Mouse (Mus musculus) right cerebral cortex, adult 2 months (tissue): Measurements from ENCODE around the gene D230025D16Rik.
"Not testable (repeated sequence)": the region's sequence is repeated elsewhere in the genome, so short reads cannot be mapped to it uniquely, and the experiment has no call there.

ENCODE experiments used
- DNase-seq, 2 experiments: peaks; one replicate each; pipeline ENCODE4 v3.0.0; 2021 to 2022; ENCODE audit warnings: low spot score in 2 of 2

The D230025D16Rik gene

DNA sequence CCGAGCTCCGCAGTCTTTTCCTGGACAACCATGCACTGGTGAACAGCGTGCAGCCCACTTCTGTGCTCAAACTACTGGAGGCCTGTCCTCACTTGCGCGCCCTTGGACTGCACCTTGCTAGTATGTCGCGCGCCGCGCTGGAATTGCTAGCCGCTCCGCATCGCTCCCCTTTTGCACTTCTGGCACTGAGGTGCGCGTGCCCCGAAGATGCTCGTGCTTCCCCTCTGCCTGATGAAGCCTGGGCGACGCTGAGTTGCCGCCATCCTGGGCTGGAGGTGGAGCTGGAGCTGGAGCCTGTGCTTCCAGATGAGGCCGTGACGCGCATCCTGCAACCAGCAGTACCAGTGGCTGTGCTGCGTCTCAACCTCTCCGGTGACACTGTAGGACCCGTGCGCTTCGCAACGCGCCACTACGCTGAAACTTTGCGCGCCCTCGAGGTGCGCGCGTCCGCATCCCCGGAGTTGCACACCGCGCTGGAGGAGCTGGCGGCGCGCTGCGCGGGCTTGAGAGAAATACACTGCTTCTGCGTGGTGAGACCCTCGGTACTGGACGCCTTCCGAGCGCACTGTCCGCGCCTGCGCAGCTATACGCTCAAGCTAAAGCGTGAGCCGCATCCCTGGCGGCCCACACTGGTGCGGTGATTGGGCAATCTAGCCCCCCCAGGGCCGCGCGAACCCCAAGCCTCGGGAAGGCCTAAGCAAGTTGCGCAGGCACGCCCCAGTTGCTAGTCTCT, 43.6 kb downstream of the D230025D16Rik start:
- peak; percentile 86 to 90 for DNase-seq

DNA sequence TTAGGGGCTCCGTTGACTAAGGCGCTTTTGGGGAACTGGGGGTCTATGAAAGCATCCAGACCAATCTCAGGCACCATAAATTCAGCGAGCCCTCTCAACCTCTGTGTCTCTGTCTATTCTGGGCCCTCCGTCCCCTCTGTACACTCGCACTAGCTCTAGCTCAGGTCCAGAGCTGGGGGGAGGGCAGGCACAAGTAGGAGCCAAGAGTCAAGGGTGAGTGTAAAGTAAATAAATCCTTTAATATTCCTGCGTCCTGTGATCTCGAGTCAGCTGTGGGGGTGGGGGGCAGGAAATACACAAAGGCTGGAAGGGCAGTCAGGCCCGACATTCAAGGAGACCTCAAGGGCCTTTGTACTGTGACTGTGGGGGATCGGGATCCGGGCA, 44.1 kb downstream of the D230025D16Rik start:
- DNase-seq = no peak

DNA sequence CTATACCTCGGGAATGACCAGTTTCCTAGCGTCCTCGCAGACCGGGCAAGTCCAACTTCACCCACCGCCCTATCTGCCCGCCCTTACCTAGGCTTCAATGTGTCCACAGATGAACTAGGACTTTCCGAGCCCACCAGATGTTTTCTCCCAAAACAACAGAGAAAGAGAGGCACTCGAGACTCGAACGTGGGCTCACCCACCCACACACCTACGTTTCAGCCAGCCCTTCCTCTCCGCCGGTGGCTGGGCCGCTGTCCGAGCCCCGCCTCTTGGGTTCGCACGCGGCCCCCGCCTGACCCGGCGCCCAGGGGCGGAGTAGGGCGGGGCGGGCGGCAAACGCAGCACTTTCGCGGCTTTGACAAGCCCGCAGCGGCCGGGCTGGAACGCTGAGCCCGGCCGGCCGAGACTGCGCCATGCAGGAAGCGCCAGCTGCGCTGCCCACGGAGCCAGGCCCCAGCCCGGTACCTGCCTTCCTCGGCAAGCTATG, 44.6 kb downstream of the D230025D16Rik start, which contains the start of gene Hsf4:
Gene Hsf4, plus strand, starts transcription at position 341 of the 487 bp plus-strand sequence.
- DNase-seq = peak; percentile 55 to 59

DNA sequence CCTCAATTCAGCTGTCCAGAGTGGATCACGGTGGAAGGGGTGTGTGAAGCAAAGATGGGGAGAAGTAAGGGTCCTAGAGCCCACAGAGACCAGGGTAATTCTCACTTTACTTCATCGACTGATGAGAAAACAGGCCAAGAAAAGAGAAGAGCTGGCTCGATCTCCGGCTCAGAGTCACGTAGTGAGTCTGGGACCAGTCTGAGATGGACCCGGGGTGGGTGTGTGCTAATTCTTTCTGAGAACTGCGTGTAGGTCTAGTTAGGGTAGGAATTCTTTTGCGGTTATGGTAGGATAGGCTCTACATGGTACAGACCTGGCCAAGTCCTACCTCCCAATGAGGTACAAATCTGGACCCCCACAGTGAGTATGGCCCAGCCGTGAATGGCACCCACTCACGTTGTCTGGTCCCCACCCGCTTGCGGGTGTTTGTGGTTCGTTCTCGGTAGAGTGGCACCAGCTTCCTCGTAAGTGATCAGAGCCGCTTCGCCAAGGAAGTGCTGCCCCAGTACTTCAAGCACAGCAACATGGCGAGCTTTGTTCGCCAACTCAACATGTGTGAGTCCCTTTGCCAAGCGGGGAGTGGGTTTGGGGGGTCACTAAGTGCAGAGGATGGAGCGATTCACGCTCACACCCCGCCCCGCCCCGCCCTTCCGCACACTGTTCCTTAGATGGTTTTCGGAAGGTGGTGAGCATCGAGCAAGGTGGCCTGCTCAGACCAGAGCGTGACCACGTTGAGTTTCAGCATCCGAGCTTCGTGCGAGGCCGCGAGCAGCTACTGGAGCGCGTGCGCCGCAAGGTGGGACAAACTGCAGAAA, 45.4 kb downstream of the D230025D16Rik start:
- no peak for DNase-seq

DNA sequence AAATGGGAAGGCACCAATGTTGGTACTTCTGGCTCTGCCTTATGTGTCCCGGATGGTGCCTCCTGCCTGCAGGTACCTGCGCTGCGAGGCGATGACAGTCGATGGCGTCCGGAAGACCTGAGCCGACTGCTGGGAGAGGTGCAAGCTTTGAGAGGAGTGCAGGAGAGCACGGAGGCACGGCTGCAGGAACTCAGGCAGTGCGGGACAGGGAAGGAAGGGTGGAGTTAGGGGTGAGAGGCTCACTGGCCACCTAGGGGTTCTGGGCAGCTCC, 45.9 kb downstream of the D230025D16Rik start:
- DNase-seq = no peak

DNA sequence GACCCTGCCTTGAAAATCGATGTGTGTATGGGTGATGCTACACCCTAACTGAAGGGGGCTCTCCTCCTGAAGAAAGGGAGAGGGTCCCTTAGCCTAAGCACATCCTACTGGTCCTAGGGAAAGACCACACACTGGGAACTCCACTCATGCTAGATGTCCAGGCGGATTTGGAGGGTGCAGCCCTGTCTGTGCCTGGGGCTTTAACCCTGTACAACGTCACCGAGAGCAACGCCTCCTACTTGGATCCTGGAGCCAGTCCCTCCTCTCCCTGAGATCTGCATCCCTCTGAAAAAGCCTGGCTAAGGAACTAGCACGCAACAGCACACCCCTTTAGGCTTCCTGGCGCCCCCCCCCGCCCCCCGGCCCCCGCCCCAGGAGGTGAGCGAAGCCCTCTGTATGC, 50.4 kb downstream of the D230025D16Rik start:
- no peak for DNase-seq

DNA sequence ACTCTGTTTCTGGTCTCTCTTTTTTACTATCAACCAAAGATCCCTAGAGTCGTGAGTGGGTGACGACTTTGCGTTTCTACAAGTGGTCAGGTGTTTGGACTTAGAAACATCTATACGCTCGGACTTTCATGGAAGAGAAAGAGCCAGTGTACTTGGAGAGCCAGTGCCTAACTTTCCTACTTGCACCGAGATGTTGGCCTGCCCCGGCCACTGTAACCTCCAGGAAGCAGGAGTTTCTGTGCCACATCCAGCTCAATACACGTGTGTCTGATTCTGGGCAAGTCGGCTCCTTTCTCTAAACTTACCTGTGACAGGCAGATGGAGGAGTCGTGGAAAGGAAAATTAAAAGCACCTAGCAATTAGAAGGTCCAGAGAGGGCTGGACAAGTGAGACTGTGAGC, 50.9 kb downstream of the D230025D16Rik start, which contains the start of gene Nol3:
Gene Nol3, plus strand, starts transcription at position 301 of the 400 bp plus-strand sequence.
- DNase-seq = no peak

DNA sequence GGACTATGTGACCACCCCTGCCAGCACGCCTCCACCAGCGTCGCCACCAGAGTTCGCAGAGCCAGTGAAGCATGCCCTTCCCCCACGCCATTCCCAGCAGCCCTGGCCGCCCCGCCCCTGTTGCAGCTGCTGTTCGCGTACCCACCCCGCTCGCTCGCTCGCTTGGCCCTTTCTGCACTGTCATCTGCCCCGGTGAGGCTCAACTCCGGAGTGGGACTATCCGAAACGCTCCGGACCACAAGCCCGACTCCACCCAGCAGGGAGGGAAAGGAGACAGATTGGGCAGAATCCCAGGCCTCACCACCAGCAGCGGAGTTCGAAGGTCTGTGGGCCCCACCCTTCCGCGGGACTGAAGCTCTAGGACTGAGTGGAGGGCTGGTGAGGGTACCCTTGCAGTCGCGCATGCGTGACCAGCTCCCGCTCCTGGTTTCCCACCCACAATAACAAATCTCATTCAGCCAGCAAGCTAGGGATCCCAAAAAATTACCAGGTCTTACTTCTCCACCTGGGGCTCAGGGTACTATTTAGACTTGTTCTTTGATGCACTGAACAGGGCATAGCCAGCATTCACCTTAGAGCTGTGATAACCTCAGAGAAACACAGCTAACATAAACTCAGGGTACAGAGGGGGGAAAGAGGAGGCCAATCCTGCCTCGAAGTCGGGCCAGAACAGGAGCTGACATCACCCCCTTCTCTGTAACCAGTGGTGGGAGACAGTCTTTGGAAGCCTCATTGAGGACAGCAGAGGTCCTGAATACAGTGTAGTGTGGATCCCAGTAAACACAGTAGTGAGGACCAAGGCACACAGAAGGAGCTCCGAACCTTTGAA, 51.6 kb downstream of the D230025D16Rik start:
- peak; percentile 48 to 64 for DNase-seq

DNA sequence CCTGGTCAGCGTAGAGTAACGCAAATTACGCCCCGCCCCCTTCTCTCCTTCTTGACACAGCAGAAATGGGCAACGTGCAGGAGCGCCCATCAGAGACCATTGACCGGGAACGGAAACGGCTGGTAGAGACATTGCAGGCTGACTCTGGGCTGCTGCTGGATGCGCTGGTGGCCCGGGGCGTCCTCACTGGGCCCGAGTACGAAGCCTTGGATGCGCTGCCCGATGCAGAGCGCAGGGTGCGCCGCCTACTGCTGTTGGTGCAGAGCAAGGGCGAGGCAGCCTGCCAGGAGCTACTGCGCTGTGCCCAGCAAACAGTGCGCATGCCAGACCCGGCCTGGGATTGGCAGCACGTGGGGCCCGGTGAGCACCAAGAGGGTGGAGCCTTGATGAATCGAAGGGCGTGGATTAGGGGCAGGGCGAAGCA, 54.0 kb downstream of the D230025D16Rik start:
- peak; percentile 81 to 87 for DNase-seq

DNA sequence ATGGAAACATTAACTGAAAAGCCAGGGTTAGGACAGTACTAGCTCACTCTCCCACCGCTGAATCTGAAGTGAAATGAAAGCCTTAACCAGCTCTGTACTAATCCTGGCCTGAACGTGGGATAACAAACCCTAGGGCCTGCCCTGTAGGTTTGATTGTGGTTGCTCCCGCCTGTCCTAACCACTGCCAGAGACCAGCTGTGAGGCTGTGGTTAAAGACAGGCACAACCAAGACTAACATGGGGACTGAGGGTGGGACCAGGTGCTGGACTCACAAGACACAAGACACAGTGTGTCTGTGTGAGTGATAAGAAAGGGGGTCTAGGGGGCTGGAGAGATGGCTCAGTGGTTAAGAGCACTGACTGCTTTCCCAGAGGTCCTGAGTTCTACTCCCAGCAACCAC, 55.6 kb downstream of the D230025D16Rik start:
- no peak for DNase-seq

DNA sequence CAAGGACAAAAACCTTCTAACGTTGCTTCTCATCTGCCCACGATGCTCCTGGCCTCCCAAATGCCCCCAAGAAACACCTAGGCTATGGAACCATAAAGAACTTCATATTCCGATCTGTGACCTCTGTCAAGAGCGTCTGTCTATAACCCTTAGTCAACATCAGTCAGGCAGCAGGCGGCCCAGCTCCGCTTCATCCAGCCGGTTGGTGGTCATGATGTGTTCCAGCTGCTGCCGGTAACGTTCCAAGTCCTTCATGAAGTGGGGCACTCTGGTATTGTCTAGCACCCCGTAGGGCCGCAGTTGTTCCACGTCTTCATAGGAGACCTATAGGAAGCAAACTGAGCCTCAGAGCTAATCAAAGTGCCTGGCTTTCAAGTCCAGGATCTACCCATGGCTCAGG, 56.9 kb downstream of the D230025D16Rik start:
- no peak for DNase-seq

DNA sequence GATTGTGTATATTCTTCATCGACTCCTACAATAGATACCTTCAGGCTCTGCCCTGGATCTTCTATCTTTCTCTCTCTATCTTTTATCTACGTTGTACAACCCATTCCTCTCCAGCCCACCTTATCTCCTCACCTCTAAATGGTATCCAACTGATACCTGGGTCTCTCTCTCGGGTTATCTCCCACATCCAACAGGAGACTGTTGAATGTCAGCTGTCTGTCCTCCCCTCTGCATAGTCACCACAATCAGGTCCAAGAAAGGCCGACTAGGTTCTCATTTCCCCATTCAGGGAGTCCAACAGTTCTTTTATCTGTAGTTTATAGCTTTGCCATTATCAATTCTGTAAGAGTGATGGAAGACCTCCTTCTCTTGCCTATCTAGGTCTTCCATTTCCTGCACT, 57.3 kb downstream of the D230025D16Rik start:
- DNase-seq = no peak

DNA sequence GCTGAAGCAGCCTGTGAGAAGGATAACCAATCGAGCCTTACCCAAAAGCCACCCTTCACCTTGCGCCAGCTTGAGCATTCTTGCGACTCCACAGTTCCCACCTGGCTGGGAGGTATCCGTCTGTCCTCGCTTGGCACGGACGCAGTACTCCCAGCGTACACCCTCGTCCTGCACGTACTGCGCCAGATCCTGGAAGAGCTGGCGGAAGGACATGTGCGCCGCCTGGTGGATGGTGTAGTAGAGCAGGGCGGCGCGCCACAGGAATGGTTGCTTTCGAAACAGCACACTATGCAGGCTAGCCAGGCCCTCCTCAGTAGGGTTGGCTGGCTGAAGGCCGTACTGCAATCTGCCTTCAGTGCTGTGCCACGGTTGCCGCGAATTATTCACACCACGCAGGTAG, 58.1 kb downstream of the D230025D16Rik start:
- no peak for DNase-seq

DNA sequence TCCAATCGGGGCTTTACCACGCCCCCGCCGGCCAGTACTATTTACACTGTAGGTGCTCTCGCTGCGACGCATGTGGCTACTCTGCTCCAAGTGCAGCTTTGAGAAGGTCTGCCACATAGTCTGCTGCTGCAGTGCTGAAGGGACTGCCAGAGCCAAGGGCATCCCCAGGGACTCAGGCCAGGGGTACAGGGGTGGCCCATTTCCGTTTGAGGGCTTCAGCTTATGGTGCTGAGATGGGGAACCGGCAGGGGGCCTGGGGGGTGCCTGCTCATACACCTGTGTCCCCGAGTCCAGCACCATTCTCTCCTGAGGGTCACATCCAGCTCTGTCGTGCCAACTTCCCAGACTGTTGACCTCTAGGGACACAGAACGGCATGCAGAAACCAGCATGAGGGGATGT, 60.6 kb downstream of the D230025D16Rik start:
- no peak for DNase-seq

DNA sequence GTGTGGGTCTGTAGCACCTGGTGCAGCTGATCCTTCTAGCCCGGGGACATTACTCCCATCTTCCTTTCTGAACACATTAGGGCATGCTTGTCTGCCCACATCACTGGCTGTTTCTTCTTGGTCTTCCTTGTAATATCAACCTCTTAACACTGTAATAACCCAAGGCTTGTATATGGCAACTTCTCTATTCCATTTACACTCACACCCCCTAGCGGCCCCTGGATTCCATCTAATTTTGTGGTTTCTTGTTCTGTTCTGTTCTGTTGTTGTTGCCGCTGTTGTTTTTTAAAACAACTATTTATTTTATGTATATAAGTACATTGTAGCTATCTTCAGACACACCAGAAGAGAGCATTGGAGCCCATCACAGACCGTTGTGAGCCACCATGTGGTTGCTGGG, 62.0 kb downstream of the D230025D16Rik start:
- DNase-seq = no peak

DNA sequence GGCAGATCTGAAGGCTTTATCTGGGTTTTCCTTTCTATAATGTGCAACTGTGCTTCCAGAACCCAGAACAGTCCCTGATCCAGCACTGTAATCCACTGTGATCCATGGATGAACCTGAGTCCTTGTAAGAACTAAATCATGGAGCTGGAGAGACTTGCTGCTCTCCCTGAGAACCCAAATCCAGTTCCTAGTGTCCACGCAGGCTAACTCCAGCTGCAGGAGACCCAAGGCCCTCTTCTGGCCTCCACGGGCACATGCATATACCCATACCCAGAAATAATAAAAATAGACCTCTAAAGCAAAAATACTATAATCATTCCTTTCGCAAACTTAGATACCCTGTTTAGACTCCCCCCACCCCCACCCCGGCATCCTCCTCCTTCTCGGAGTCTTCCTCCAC, 63.3 kb downstream of the D230025D16Rik start:
- no peak for DNase-seq

DNA sequence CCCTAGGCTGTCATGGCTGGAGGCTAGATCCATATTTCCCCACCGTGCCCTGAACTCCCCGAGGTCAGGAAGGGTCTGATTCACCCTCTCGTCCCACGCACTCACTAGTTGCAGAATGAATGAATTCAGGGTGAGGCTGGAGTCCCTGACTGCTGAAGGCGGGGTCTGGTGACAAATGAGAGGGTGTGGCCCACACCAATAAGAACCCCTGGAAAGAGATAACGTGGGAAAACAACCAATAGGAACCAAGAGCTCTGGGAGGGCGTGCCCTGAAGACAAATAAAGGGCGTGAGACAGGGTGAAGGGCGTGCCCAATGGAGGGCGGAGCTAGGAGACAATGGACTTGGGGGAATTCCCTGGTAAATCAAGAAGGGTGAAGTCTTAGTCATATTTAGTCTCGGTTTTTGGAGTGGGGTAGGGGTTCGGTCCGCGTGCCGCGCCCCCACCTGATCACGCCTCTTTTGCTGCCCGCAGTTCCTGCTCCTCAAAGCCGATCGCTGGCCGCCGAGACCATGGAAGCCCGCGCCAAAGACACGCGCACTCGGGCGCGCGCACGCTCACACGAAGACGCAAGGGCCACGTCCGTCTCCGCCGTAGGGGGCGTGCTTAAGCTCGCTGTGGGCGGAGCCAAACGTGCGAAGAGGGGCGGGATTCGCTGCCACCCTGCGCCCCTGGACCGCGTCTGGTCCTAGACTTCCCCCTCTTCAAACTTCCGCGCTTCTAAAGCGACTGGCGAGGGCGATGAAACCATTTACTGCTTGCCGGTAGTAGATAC, 64.2 kb downstream of the D230025D16Rik start:
- DNase-seq = peak; percentile 95 to 96

DNA sequence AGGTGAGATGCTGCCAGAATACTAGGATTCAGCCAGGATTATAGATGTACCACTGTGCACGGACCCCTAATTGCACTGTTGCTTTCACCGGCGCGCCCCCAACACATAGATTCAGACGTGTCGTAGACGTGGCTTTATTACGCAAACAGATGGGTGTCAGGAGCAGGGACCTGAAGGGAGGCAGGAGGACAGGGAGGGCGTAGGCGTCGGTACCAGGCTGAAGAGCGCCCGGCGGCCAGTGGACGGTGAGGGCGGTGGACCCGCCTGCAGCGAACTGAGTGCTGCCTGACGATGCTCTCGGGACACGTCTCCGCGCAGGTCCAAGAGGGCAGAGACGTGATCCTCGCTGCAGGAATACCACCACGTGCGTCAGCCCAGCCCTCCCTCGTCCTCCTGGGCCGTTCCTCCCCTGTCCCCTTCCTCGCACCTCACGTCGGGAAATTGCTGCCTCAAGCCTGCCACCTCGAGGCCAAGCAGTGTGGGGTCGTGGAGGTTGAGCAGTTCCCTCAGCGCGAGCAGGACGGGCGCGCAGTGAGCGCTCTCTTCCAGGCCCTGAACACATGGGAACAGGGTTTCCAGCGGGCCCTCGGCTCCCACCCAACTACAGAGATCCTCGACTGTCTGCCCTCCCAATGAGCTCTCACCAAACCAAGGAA, 65.0 kb downstream of the D230025D16Rik start, which contains the start of gene 4931428F04Rik:
Gene 4931428F04Rik, minus strand, starts transcription at position 60 of the 656 bp plus-strand sequence.
- DNase-seq = peak in 1 of 2 experiments; percentile 56

DNA sequence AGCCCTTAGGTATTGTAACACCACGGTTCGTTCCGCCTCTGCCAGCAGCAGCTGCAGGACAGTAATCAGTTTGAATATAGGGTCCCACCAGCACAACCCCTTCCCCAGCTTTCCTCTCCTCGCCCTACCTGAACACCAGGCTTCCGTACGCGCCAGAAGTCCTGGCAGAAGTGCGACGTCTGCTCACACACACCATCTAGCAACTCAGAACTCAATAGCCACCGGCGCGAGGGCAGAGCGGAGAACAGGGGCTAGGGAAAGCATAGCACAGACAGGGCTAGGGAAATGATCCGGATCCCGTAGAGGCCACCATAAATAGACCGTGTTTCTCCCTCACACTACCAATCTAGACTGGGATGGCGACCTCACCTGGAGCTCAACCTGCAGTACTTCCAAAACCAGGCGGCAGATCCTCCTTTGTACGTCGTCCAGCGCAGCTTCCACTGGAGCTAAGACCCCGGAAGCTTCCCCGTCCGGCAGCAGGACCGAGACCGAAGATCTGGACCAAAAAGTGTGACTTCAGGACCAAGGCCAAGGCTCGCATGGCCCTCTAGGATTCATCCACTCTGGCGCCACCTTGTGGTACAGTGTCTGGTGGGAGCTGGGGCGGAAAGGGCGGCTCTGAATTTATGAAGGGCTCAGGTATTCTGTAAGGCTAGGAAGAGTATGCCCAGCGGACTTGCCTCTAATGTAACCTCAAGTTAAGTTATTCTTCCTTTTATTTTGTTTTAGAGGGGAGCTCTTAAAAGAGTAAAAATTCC, 65.8 kb downstream of the D230025D16Rik start:
- DNase-seq = peak; percentile 74 to 81

DNA sequence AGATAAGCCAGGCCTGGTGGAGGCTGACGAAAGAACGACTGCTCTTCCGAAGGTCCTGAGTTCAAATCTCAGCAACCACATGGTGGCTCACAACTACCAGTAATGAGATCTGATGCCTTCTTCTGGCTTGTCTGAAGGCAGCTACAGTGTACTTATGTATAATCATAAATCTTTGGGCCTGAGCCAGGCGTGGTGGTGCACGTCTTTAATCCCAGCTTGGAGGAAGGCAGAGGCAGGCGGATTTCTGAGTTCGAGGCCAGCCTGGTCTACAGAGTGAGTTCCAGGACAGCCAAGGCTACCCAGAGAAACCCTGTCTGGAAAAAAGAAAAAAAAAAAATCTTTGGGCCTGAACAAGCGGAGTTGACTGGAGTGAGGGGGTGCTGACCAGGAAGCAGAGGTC, 66.4 kb downstream of the D230025D16Rik start:
- not testable (repeated sequence) for DNase-seq
